Mouse (Mus musculus): ENCODE data around the gene Ints3.

GRCm38 (mm10) chr3:90433381-90434020 lies at the start of gene Ints3:
- no peak for TF ChIP-seq GATA1 (IDR thresholded peaks at IDR 0.05; ENCODE audit: low read depth, low read length)
- no peak for TF ChIP-seq CTCF (IDR thresholded peaks at IDR 0.05 in 2 of 3, conservative IDR thresholded peaks at IDR 0.05 in 1 of 3; ENCODE audit: control insufficient read depth in 1 of 3, insufficient read depth in 1 of 3, low read depth in 2 of 3, low read length in 3 of 3, poor library complexity in 1 of 3, severe bottlenecking in 1 of 3)
- peak; percentile 28 to 99 for TF ChIP-seq POLR2A (IDR thresholded peaks at IDR 0.05; ENCODE audit: control insufficient read depth in 1 of 2, insufficient read depth in 1 of 2, low read depth in 1 of 2, low read length in 2 of 2, poor library complexity in 1 of 2)
- TF ChIP-seq USF1 (IDR thresholded peaks at IDR 0.05; ENCODE audit: low read depth, low read length) = 0 out of 2 replicates have a peak, but pooled peaks have one; percentile 44
- TF ChIP-seq ZNF384 (IDR thresholded peaks at IDR 0.05; ENCODE audit: low read depth, low read length) = no peak
- TF ChIP-seq POLR2AphosphoS5 (IDR thresholded peaks at IDR 0.05; ENCODE audit: borderline replicate concordance, low read depth, low read length) = no peak; the same call in 1 of the 2 replicates
- peak; percentile 98 for TF ChIP-seq ZMIZ1 (IDR thresholded peaks at IDR 0.05; ENCODE audit: low read depth, low read length)
- TF ChIP-seq EP300 (IDR thresholded peaks at IDR 0.05; ENCODE audit: low read depth in 1 of 2, low read length in 2 of 2) = peak in 1 of 2 experiments; percentile 33; a peak in 1 of 4 replicates
- peak; percentile 89 for TF ChIP-seq TBP (IDR thresholded peaks at IDR 0.05; ENCODE audit: low read depth, low read length)
- TF ChIP-seq KAT2A (conservative IDR thresholded peaks at IDR 0.05; ENCODE audit: low read depth, low read length) = peak; percentile 69; the same call in 1 of the 2 replicates
- TF ChIP-seq E2F4 (IDR thresholded peaks at IDR 0.05; ENCODE audit: borderline replicate concordance, low read depth, low read length) = peak; percentile 92; the same call in 1 of the 2 replicates
- peak; percentile 13; the same call in 1 of the 2 replicates for TF ChIP-seq MAFK (IDR thresholded peaks at IDR 0.05; ENCODE audit: borderline replicate concordance, low read depth, low read length)
- no peak for TF ChIP-seq MYB (IDR thresholded peaks at IDR 0.05; ENCODE audit: low read depth, low read length)
- TF ChIP-seq MXI1 (IDR thresholded peaks at IDR 0.05; ENCODE audit: low read depth, low read length) = peak; percentile 81

Measured in MEL (cell line).